Mouse (Mus musculus) E14TG2a.4 (cell line): ENCODE measurements at regions not wholly inside any gene's neighbourhood (a gene's known extent, or its start where the extent isn't known, plus 50 kb on each side); places are given as distances from the start of the nearest gene placed in this dataset.

Experiments used
- CTCF ChIP-seq: conservative IDR thresholded peaks from 2 replicates; pipeline ENCODE4 v1.5.1; 2014; ENCODE audit warnings: low read length
- NANOG ChIP-seq: IDR thresholded peaks from 2 replicates; pipeline ENCODE4 v1.6.1; 2014; ENCODE audit warnings: borderline replicate concordance, low read length, mixed read lengths
- POU5F1 ChIP-seq: IDR thresholded peaks from 2 replicates; pipeline ENCODE4 v1.6.1; 2014; ENCODE audit warnings: low read length, borderline replicate concordance

GRCm38 (mm10) chr6:50780677-50781076 is 126.4 kb upstream of the Npvf start:
- TF ChIP-seq CTCF, result no peak
- no peak for TF ChIP-seq NANOG
- no peak for TF ChIP-seq POU5F1
